Mouse (Mus musculus) heart, postnatal 0 days (tissue): ENCODE data around the gene Emc10. TPM values are rescaled to one million over a fixed set of nuclear protein-coding genes. Genes with fewer than 3 reads are reported as not detected.

Experiments
- ATAC-seq: fragments of 200-750 bp; cut with Nextera tagmentation; 2 replicates; pipeline ENCODE4 v1.8.0; 2017; ENCODE audit warnings: low read depth, moderate number of reproducible peaks, moderate library complexity; ENCODE audit not compliant: insufficient read depth
- DNase-seq: peaks from one replicate; pipeline ENCODE4 v3.0.0-alpha.2; 2016; ENCODE audit warnings: low spot score
- H3K27ac ChIP-seq: fragments of 300-500 bp; sonication (generic); 2 replicates; pipeline ENCODE4 v1.5.1; 2014; ENCODE audit warnings: low read depth, mild to moderate bottlenecking
- H3K27me3 ChIP-seq: fragments of 300-500 bp; sonication (generic); 2 replicates; pipeline ENCODE4 v1.6.1; 2014; ENCODE audit warnings: low read length, mixed read lengths; ENCODE audit not compliant: control insufficient read depth, insufficient read depth
- H3K36me3 ChIP-seq: fragments of 300-500 bp; sonication (generic); replicated peaks from 2 replicates; pipeline ENCODE4 v1.6.1; 2014; ENCODE audit warnings: low read length, mixed read lengths; ENCODE audit not compliant: control insufficient read depth, insufficient read depth
- H3K4me1 ChIP-seq: fragments of 300-500 bp; sonication (generic); 2 replicates; pipeline ENCODE4 v1.6.1; 2014; ENCODE audit warnings: antibody characterized with exemption; ENCODE audit not compliant: control insufficient read depth, insufficient read depth
- H3K4me2 ChIP-seq: fragments of 300-500 bp; sonication (generic); 2 replicates; pipeline ENCODE4 v1.6.1; 2014; ENCODE audit warnings: low read depth, mild to moderate bottlenecking, low read length, moderate library complexity
- H3K4me3 ChIP-seq: fragments of 300-500 bp; sonication (generic); 2 replicates; pipeline ENCODE4 v1.5.1; 2014; ENCODE audit warnings: low read depth, low read length
- H3K9ac ChIP-seq: fragments of 300-500 bp; sonication (generic); replicated peaks from 2 replicates; pipeline ENCODE4 v1.6.1; 2014; ENCODE audit warnings: low read depth, low read length, mixed read lengths
- H3K9me3 ChIP-seq: fragments of 300-500 bp; sonication (generic); replicated peaks from 2 replicates; pipeline ENCODE4 v1.6.1; 2016; ENCODE audit warnings: low read length; ENCODE audit not compliant: control insufficient read depth
- CTCF ChIP-seq: IDR thresholded peaks from 2 replicates; pipeline ENCODE4 v1.5.1; 2016; ENCODE audit warnings: antibody characterized with exemption, control low read depth, low read depth
- EP300 ChIP-seq: IDR thresholded peaks from 2 replicates; pipeline ENCODE4 v1.6.1; 2016; ENCODE audit warnings: antibody characterized with exemption, low read depth
- WGBS: fragments of 180-500 bp; shearing (Covaris S2); extraction: QIAGEN DNeasy Blood & Tissue Kit; methylation state at CpG from one replicate; pipeline ENCODE4 v1.1.7; 2014; 5-methylcytosine and 5-hydroxymethylcytosine counted together
- polyA plus RNA-seq: library from polyadenylated mRNA; unstranded; fragments of >200 nt; fragmentation: Nextera tagmentation; extraction: Ambion mirVana; gene quantifications from 2 replicates; pipeline ENCODE4 v1.2.1, GENCODE M21; 2015
- total RNA-seq: library from RNA; depleted of rRNA; stranded (reverse); fragments of >200 nt; gene quantifications from 2 replicates; pipeline ENCODE4 v1.2.3, GENCODE M21; 2014; ENCODE audit warnings: low replicate concordance

Emc10 gene
- total and polyA plus RNA-seq, 2 experiments from 2014 or later, result 67.0 to 212 TPM

- H3K27me3 ChIP-seq, result no peaks in the 10 kb centered on the region
- no peak overlapping the region for H3K4me3 ChIP-seq
- H3K4me1 ChIP-seq, result peaks cover 12% of the 10 kb centered on the region
- no peak for DNase-seq
- no peak overlapping the region for H3K9ac ChIP-seq
- H3K36me3 ChIP-seq, result peaks cover 17% of the 10 kb centered on the region
- no peak overlapping the region for H3K27ac ChIP-seq
- H3K4me2 ChIP-seq, result no peak overlapping the region
- no peak for TF ChIP-seq EP300
- no peak for TF ChIP-seq CTCF
- no peaks in the 10 kb centered on the region for H3K9me3 ChIP-seq
- 0 out of 2 replicates have a peak, but pooled peaks have one; percentile 9 for ATAC-seq
- 48% methylated on average over 13 of the region's 13 CpGs for WGBS
Observed at GRCm38 (mm10) chr7:44486927-44487575, 9.3 kb downstream of the Emc10 start.

GRCm38 (mm10) chr7:44485572-44486195, 10.6 kb downstream of the Emc10 start:
- peaks cover 12% of the 10 kb centered on the region for H3K4me1 ChIP-seq
- peaks cover 5% of the 10 kb centered on the region for H3K36me3 ChIP-seq
- TF ChIP-seq CTCF (no peak), EP300 (no peak)
- no peak for DNase-seq
- no peak for ATAC-seq
- no peak overlapping the region for H3K4me2 ChIP-seq
- peak overlapping the region; percentile 22; the same call in 1 of the 2 replicates for H3K27ac ChIP-seq
- no peak overlapping the region for H3K9ac ChIP-seq
- no peaks in the 10 kb centered on the region for H3K27me3 ChIP-seq
- H3K4me3 ChIP-seq, result no peak overlapping the region
- H3K9me3 ChIP-seq, result no peaks in the 10 kb centered on the region
- WGBS, result 53% methylated on average over 7 of the region's 7 CpGs

GRCm38 (mm10) chr7:44484841-44485571, 11.3 kb downstream of the Emc10 start:
- H3K27me3 ChIP-seq, result no peaks in the 10 kb centered on the region
- peak; percentile 62 for DNase-seq
- no peak overlapping the region for H3K9ac ChIP-seq
- no peak overlapping the region for H3K4me2 ChIP-seq
- ATAC-seq, result peak; percentile 45; the same call in 1 of the 2 replicates
- H3K4me3 ChIP-seq, result no peak overlapping the region
- 0 out of 2 replicates have a peak overlapping the region, but pooled peaks have one; percentile 8 for H3K27ac ChIP-seq
- H3K9me3 ChIP-seq, result no peaks in the 10 kb centered on the region
- H3K4me1 ChIP-seq, result peaks cover 12% of the 10 kb centered on the region
- 22% methylated on average over 5 of the region's 5 CpGs for WGBS
- no peaks in the 10 kb centered on the region; the same call in 1 of the 2 replicates for H3K36me3 ChIP-seq
- TF ChIP-seq CTCF, result peak; percentile 97
- TF ChIP-seq EP300, result no peak

- no peak overlapping the region for H3K4me3 ChIP-seq
- DNase-seq (no peak), ATAC-seq (no peak)
- no peak overlapping the region for H3K9ac ChIP-seq
- H3K4me1 ChIP-seq, result peaks cover 12% of the 10 kb centered on the region
- TF ChIP-seq CTCF (no peak), EP300 (no peak)
- H3K27me3 ChIP-seq, result no peaks in the 10 kb centered on the region
- no peak overlapping the region for H3K4me2 ChIP-seq
- H3K36me3 ChIP-seq, result no peaks in the 10 kb centered on the region
- H3K9me3 ChIP-seq, result no peaks in the 10 kb centered on the region
- 68% methylated on average over 1 of the region's 1 CpGs for WGBS
- H3K27ac ChIP-seq, result peak overlapping the region; percentile 8; the same call in 1 of the 2 replicates
Observed at GRCm38 (mm10) chr7:44484109-44484508, 12.2 kb downstream of the Emc10 start.

- Histone ChIP-seq H3K27ac (peak overlapping the region; percentile 20; the same call in 1 of the 2 replicates), H3K4me1 (peaks cover 12% of the 10 kb centered on the region), H3K27me3 (no peaks in the 10 kb centered on the region), H3K4me2 (peak overlapping the region; percentile 30), H3K9ac (peak overlapping the region; percentile 26; the same call in 1 of the 2 replicates), H3K9me3 (no peaks in the 10 kb centered on the region), H3K4me3 (no peak overlapping the region), H3K36me3 (no peaks in the 10 kb centered on the region)
- 42% methylated on average over 3 of the region's 3 CpGs for WGBS
- no peak for TF ChIP-seq EP300
- TF ChIP-seq CTCF, result no peak
- DNase-seq (no peak), ATAC-seq (no peak)
Observed at GRCm38 (mm10) chr7:44482836-44483435, 13.4 kb downstream of the Emc10 start.
